Mouse (Mus musculus): Measurements from ENCODE around the gene Gchfr. TPM values are rescaled to one million over a fixed set of nuclear protein-coding genes. Genes with fewer than 3 reads are reported as not detected.

The Gchfr gene
- polyA plus RNA-seq (2015; fragmentation: Nextera tagmentation; extraction: Ambion mirVana) = 124 and 136 TPM in 2 replicates

- Histone ChIP-seq H3K27ac (ENCODE audit: low read depth, low read length) (peak within 1 kb of the TSS; percentile 79), H3K9ac (ENCODE audit: low read depth, low read length) (peak within 1 kb of the TSS; percentile 35), H3K9me3 (ENCODE audit: control insufficient read depth) (no peaks in the 10 kb centered on the region), H3K36me3 (ENCODE audit: control insufficient read depth, insufficient read depth) (no peaks in the 10 kb centered on the region), H3K4me3 (ENCODE audit: low read depth, low read length) (peak within 1 kb of the TSS; percentile 41), H3K4me1 (replicated peaks; ENCODE audit: control insufficient read depth, insufficient read depth, low read length) (no peaks in the 10 kb centered on the region; the same call in 1 of the 2 replicates), H3K4me2 (replicated peaks; ENCODE audit: low read depth) (peak within 1 kb of the TSS; percentile 81), H3K27me3 (replicated peaks; ENCODE audit: control insufficient read depth, insufficient read depth, low read length) (no peaks in the 10 kb centered on the region)
- under 1% methylated on average over 60 of the region's 60 CpGs for WGBS
- ATAC-seq = peak; percentile 92
- peak; percentile 50 for TF ChIP-seq CTCF (IDR thresholded peaks at IDR 0.05; ENCODE audit: low read depth)
Measured at GRCm38 (mm10) chr2:119166901-119167865, at the start of gene Gchfr. TSS of gene Gchfr (plus strand) at chr2:119167773.

GRCm38 (mm10) chr2:119136346-119136898 is 31.2 kb upstream of the Gchfr start:
- 78% methylated on average over 5 of the region's 5 CpGs for WGBS
- TF ChIP-seq CTCF (IDR thresholded peaks at IDR 0.05; ENCODE audit: low read depth) = no peak

GRCm38 (mm10) chr2:119145199-119145598 is 22.4 kb upstream of the Gchfr start:
- 84% methylated on average over 2 of the region's 2 CpGs for WGBS
- Histone ChIP-seq H3K36me3 (ENCODE audit: control insufficient read depth, insufficient read depth) (peaks cover 87% of the 10 kb centered on the region), H3K27me3 (replicated peaks; ENCODE audit: control insufficient read depth, insufficient read depth, low read length) (no peaks in the 10 kb centered on the region), H3K9ac (ENCODE audit: low read depth, low read length) (no peak overlapping the region), H3K27ac (ENCODE audit: low read depth, low read length) (no peak overlapping the region), H3K4me2 (replicated peaks; ENCODE audit: low read depth) (no peak overlapping the region), H3K4me3 (ENCODE audit: low read depth, low read length) (no peak overlapping the region), H3K4me1 (replicated peaks; ENCODE audit: control insufficient read depth, insufficient read depth, low read length) (no peaks in the 10 kb centered on the region), H3K9me3 (ENCODE audit: control insufficient read depth) (no peaks in the 10 kb centered on the region)
- TF ChIP-seq CTCF (IDR thresholded peaks at IDR 0.05; ENCODE audit: low read depth) = peak; percentile 66
- no peak for ATAC-seq

More at GRCm38 (mm10) chr2:119136346-119136898, 31.2 kb upstream of the Gchfr start:
- no peaks in the 10 kb centered on the region for H3K27me3 ChIP-seq (replicated peaks; ENCODE audit: control insufficient read depth, insufficient read depth, low read length)
- ATAC-seq = no peak
- H3K4me3 ChIP-seq (ENCODE audit: low read depth, low read length) = no peak overlapping the region
- H3K36me3 ChIP-seq (ENCODE audit: control insufficient read depth, insufficient read depth) = peaks cover 77% of the 10 kb centered on the region
- H3K9ac ChIP-seq (ENCODE audit: low read depth, low read length) = no peak overlapping the region
- H3K4me2 ChIP-seq (replicated peaks; ENCODE audit: low read depth) = no peak overlapping the region
- no peaks in the 10 kb centered on the region for H3K9me3 ChIP-seq (ENCODE audit: control insufficient read depth)
- no peak overlapping the region for H3K27ac ChIP-seq (ENCODE audit: low read depth, low read length)
- H3K4me1 ChIP-seq (replicated peaks; ENCODE audit: control insufficient read depth, insufficient read depth, low read length) = no peaks in the 10 kb centered on the region

- H3K4me3 ChIP-seq (ENCODE audit: low read depth, low read length) = no peak overlapping the region
- H3K9ac ChIP-seq (ENCODE audit: low read depth, low read length) = no peak overlapping the region
- no peak overlapping the region for H3K4me2 ChIP-seq (replicated peaks; ENCODE audit: low read depth)
- no peak for ATAC-seq
- H3K36me3 ChIP-seq (ENCODE audit: control insufficient read depth, insufficient read depth) = peaks cover 89% of the 10 kb centered on the region
- 78% methylated on average over 6 of the region's 6 CpGs for WGBS
- H3K4me1 ChIP-seq (replicated peaks; ENCODE audit: control insufficient read depth, insufficient read depth, low read length) = no peaks in the 10 kb centered on the region
- H3K27ac ChIP-seq (ENCODE audit: low read depth, low read length) = no peak overlapping the region
- no peak for TF ChIP-seq CTCF (IDR thresholded peaks at IDR 0.05; ENCODE audit: low read depth)
- H3K27me3 ChIP-seq (replicated peaks; ENCODE audit: control insufficient read depth, insufficient read depth, low read length) = no peaks in the 10 kb centered on the region
- H3K9me3 ChIP-seq (ENCODE audit: control insufficient read depth) = no peaks in the 10 kb centered on the region
Measured at GRCm38 (mm10) chr2:119146435-119146834, 21.1 kb upstream of the Gchfr start.

GRCm38 (mm10) chr2:119147160-119147678 is 20.4 kb upstream of the Gchfr start:
- no peak overlapping the region for H3K4me2 ChIP-seq (replicated peaks; ENCODE audit: low read depth)
- ATAC-seq = no peak
- peaks cover 88% of the 10 kb centered on the region for H3K36me3 ChIP-seq (ENCODE audit: control insufficient read depth, insufficient read depth)
- no peak overlapping the region for H3K4me3 ChIP-seq (ENCODE audit: low read depth, low read length)
- H3K9ac ChIP-seq (ENCODE audit: low read depth, low read length) = no peak overlapping the region
- no peak overlapping the region for H3K27ac ChIP-seq (ENCODE audit: low read depth, low read length)
- whole genome bisulfite sequencing = 88% methylated on average over 22 of the region's 22 CpGs
- no peak for TF ChIP-seq CTCF (IDR thresholded peaks at IDR 0.05; ENCODE audit: low read depth)
- H3K27me3 ChIP-seq (replicated peaks; ENCODE audit: control insufficient read depth, insufficient read depth, low read length) = no peaks in the 10 kb centered on the region
- H3K4me1 ChIP-seq (replicated peaks; ENCODE audit: control insufficient read depth, insufficient read depth, low read length) = no peaks in the 10 kb centered on the region
- H3K9me3 ChIP-seq (ENCODE audit: control insufficient read depth) = no peaks in the 10 kb centered on the region

GRCm38 (mm10) chr2:119147775-119148174 is 19.8 kb upstream of the Gchfr start:
- TF ChIP-seq CTCF (IDR thresholded peaks at IDR 0.05; ENCODE audit: low read depth) = no peak
- WGBS = 96% methylated on average over 8 of the region's 8 CpGs
- no peak for ATAC-seq
- Histone ChIP-seq H3K4me2 (replicated peaks; ENCODE audit: low read depth) (no peak overlapping the region), H3K4me1 (replicated peaks; ENCODE audit: control insufficient read depth, insufficient read depth, low read length) (no peaks in the 10 kb centered on the region), H3K9me3 (ENCODE audit: control insufficient read depth) (no peaks in the 10 kb centered on the region), H3K9ac (ENCODE audit: low read depth, low read length) (no peak overlapping the region), H3K27me3 (replicated peaks; ENCODE audit: control insufficient read depth, insufficient read depth, low read length) (no peaks in the 10 kb centered on the region), H3K27ac (ENCODE audit: low read depth, low read length) (no peak overlapping the region; the same call in 1 of the 2 replicates), H3K4me3 (ENCODE audit: low read depth, low read length) (no peak overlapping the region), H3K36me3 (ENCODE audit: control insufficient read depth, insufficient read depth) (peaks cover 88% of the 10 kb centered on the region)
